Mouse (Mus musculus): ENCODE results near the gene Msi1. TPM values are rescaled to one million over a fixed set of nuclear protein-coding genes. Genes with fewer than 3 reads are reported as not detected.

Gene Msi1
- polyA plus RNA-seq, 1 experiment from 2014 or later = 52.4 TPM

GRCm38 (mm10) chr5:115430187-115430960 is 975 bp downstream of the Msi1 start:
- DNase-seq (ENCODE audit: low spot score) (peak; percentile 37), ATAC-seq (replicated peaks; ENCODE audit: insufficient number of reproducible peaks, low FRiP score, low TSS enrichment, low read depth) (no peak)
- Histone ChIP-seq H3K27ac (replicated peaks; ENCODE audit: low read depth, low read length) (peak overlapping the region; percentile 92), H3K4me3 (ENCODE audit: low read depth, low read length) (peak overlapping the region; percentile 100), H3K27me3 (ENCODE audit: control insufficient read depth, insufficient read depth, low read length) (no peaks in the 10 kb centered on the region), H3K9me3 (replicated peaks; ENCODE audit: control insufficient read depth, low read length) (no peaks in the 10 kb centered on the region), H3K4me1 (ENCODE audit: control insufficient read depth, insufficient read depth, low read length) (peaks cover 23% of the 10 kb centered on the region), H3K36me3 (replicated peaks; ENCODE audit: control insufficient read depth, insufficient read depth, low read depth, low read length) (no peaks in the 10 kb centered on the region; the same call in 1 of the 2 replicates), H3K9ac (replicated peaks; ENCODE audit: low read length) (peak overlapping the region; percentile 100), H3K4me2 (ENCODE audit: low read depth, low read length) (peak overlapping the region; percentile 88)
- WGBS = under 1% methylated on average over 47 of the region's 73 CpGs

- no peaks in the 10 kb centered on the region; the same call in none of the 2 replicates for H3K36me3 ChIP-seq (replicated peaks; ENCODE audit: control insufficient read depth, insufficient read depth, low read depth, low read length)
- WGBS = 3% methylated on average over 14 of the region's 14 CpGs
- ATAC-seq (replicated peaks; ENCODE audit: insufficient number of reproducible peaks, low FRiP score, low TSS enrichment, low read depth) = no peak
Observed at GRCm38 (mm10) chr5:115431061-115431897, 1.9 kb downstream of the Msi1 start.

GRCm38 (mm10) chr5:115431898-115432259 is 2.5 kb downstream of the Msi1 start:
- peak overlapping the region; percentile 100 for H3K4me3 ChIP-seq (ENCODE audit: low read depth, low read length)
- H3K27ac ChIP-seq (replicated peaks; ENCODE audit: low read depth, low read length) = peak overlapping the region; percentile 67
- H3K4me2 ChIP-seq (ENCODE audit: low read depth, low read length) = peak overlapping the region; percentile 88
- ATAC-seq (replicated peaks; ENCODE audit: insufficient number of reproducible peaks, low FRiP score, low TSS enrichment, low read depth) (no peak), DNase-seq (ENCODE audit: low spot score) (no peak)
- no peaks in the 10 kb centered on the region for H3K27me3 ChIP-seq (ENCODE audit: control insufficient read depth, insufficient read depth, low read length)
- whole genome bisulfite sequencing = 19% methylated on average over 7 of the region's 7 CpGs
- H3K9me3 ChIP-seq (replicated peaks; ENCODE audit: control insufficient read depth, low read length) = no peaks in the 10 kb centered on the region
- H3K4me1 ChIP-seq (ENCODE audit: control insufficient read depth, insufficient read depth, low read length) = peaks cover 34% of the 10 kb centered on the region
- H3K9ac ChIP-seq (replicated peaks; ENCODE audit: low read length) = peak overlapping the region; percentile 100
- no peaks in the 10 kb centered on the region; the same call in none of the 2 replicates for H3K36me3 ChIP-seq (replicated peaks; ENCODE audit: control insufficient read depth, insufficient read depth, low read depth, low read length)

More at GRCm38 (mm10) chr5:115431061-115431897, 1.9 kb downstream of the Msi1 start:
- no peaks in the 10 kb centered on the region for H3K9me3 ChIP-seq (replicated peaks; ENCODE audit: control insufficient read depth, low read length)
- H3K4me2 ChIP-seq (ENCODE audit: low read depth, low read length) = peak overlapping the region; percentile 88
- peak; percentile 76 for DNase-seq (ENCODE audit: low spot score)
- no peaks in the 10 kb centered on the region for H3K27me3 ChIP-seq (ENCODE audit: control insufficient read depth, insufficient read depth, low read length)
- peak overlapping the region; percentile 100 for H3K9ac ChIP-seq (replicated peaks; ENCODE audit: low read length)
- peak overlapping the region; percentile 92 for H3K27ac ChIP-seq (replicated peaks; ENCODE audit: low read depth, low read length)
- peaks cover 32% of the 10 kb centered on the region for H3K4me1 ChIP-seq (ENCODE audit: control insufficient read depth, insufficient read depth, low read length)
- peak overlapping the region; percentile 100 for H3K4me3 ChIP-seq (ENCODE audit: low read depth, low read length)

GRCm38 (mm10) chr5:115432395-115432794 is 3.0 kb downstream of the Msi1 start:
- Histone ChIP-seq H3K36me3 (replicated peaks; ENCODE audit: control insufficient read depth, insufficient read depth, low read depth, low read length) (no peaks in the 10 kb centered on the region; the same call in none of the 2 replicates), H3K9me3 (replicated peaks; ENCODE audit: control insufficient read depth, low read length) (no peaks in the 10 kb centered on the region), H3K4me3 (ENCODE audit: low read depth, low read length) (peak overlapping the region; percentile 100), H3K27me3 (ENCODE audit: control insufficient read depth, insufficient read depth, low read length) (no peaks in the 10 kb centered on the region), H3K9ac (replicated peaks; ENCODE audit: low read length) (peak overlapping the region; percentile 100), H3K27ac (replicated peaks; ENCODE audit: low read depth, low read length) (peak overlapping the region; percentile 67; the same call in 1 of the 2 replicates), H3K4me2 (ENCODE audit: low read depth, low read length) (peak overlapping the region; percentile 88), H3K4me1 (ENCODE audit: control insufficient read depth, insufficient read depth, low read length) (peaks cover 38% of the 10 kb centered on the region)
- ATAC-seq (replicated peaks; ENCODE audit: insufficient number of reproducible peaks, low FRiP score, low TSS enrichment, low read depth) (no peak), DNase-seq (ENCODE audit: low spot score) (no peak)
- 69% methylated on average over 11 of the region's 11 CpGs for WGBS

GRCm38 (mm10) chr5:115433191-115433590 is 3.8 kb downstream of the Msi1 start:
- Histone ChIP-seq H3K27ac (replicated peaks; ENCODE audit: low read depth, low read length) (no peak overlapping the region), H3K36me3 (replicated peaks; ENCODE audit: control insufficient read depth, insufficient read depth, low read depth, low read length) (no peaks in the 10 kb centered on the region; the same call in none of the 2 replicates), H3K4me2 (ENCODE audit: low read depth, low read length) (peak overlapping the region; percentile 88), H3K4me1 (ENCODE audit: control insufficient read depth, insufficient read depth, low read length) (peaks cover 45% of the 10 kb centered on the region), H3K4me3 (ENCODE audit: low read depth, low read length) (no peak overlapping the region), H3K27me3 (ENCODE audit: control insufficient read depth, insufficient read depth, low read length) (no peaks in the 10 kb centered on the region), H3K9ac (replicated peaks; ENCODE audit: low read length) (peak overlapping the region; percentile 22; the same call in 1 of the 2 replicates), H3K9me3 (replicated peaks; ENCODE audit: control insufficient read depth, low read length) (no peaks in the 10 kb centered on the region)
- 68% methylated on average over 8 of the region's 8 CpGs for WGBS
- ATAC-seq (replicated peaks; ENCODE audit: insufficient number of reproducible peaks, low FRiP score, low TSS enrichment, low read depth) (no peak), DNase-seq (ENCODE audit: low spot score) (no peak)

- Histone ChIP-seq H3K4me3 (ENCODE audit: low read depth, low read length) (0 out of 2 replicates have a peak overlapping the region, but pooled peaks have one; percentile 3), H3K27ac (replicated peaks; ENCODE audit: low read depth, low read length) (peak overlapping the region; percentile 99), H3K9ac (replicated peaks; ENCODE audit: low read length) (peak overlapping the region; percentile 78), H3K36me3 (replicated peaks; ENCODE audit: control insufficient read depth, insufficient read depth, low read depth, low read length) (peaks cover 5% of the 10 kb centered on the region), H3K9me3 (replicated peaks; ENCODE audit: control insufficient read depth, low read length) (no peaks in the 10 kb centered on the region), H3K4me2 (ENCODE audit: low read depth, low read length) (peak overlapping the region; percentile 54), H3K27me3 (ENCODE audit: control insufficient read depth, insufficient read depth, low read length) (no peaks in the 10 kb centered on the region), H3K4me1 (ENCODE audit: control insufficient read depth, insufficient read depth, low read length) (peaks cover 52% of the 10 kb centered on the region)
- DNase-seq (ENCODE audit: low spot score) = peak; percentile 28
- 37% methylated on average over 11 of the region's 11 CpGs for WGBS
- ATAC-seq (replicated peaks; ENCODE audit: insufficient number of reproducible peaks, low FRiP score, low TSS enrichment, low read depth) = no peak
Observed at GRCm38 (mm10) chr5:115434280-115434852, 5.0 kb downstream of the Msi1 start.

- Histone ChIP-seq H3K4me3 (ENCODE audit: low read depth, low read length) (0 out of 2 replicates have a peak overlapping the region, but pooled peaks have one; percentile 5), H3K27me3 (ENCODE audit: control insufficient read depth, insufficient read depth, low read length) (no peaks in the 10 kb centered on the region), H3K9me3 (replicated peaks; ENCODE audit: control insufficient read depth, low read length) (no peaks in the 10 kb centered on the region), H3K36me3 (replicated peaks; ENCODE audit: control insufficient read depth, insufficient read depth, low read depth, low read length) (peaks cover 5% of the 10 kb centered on the region), H3K9ac (replicated peaks; ENCODE audit: low read length) (peak overlapping the region; percentile 78), H3K27ac (replicated peaks; ENCODE audit: low read depth, low read length) (peak overlapping the region; percentile 99), H3K4me1 (ENCODE audit: control insufficient read depth, insufficient read depth, low read length) (peaks cover 52% of the 10 kb centered on the region), H3K4me2 (ENCODE audit: low read depth, low read length) (peak overlapping the region; percentile 54)
- WGBS = 19% methylated on average over 14 of the region's 15 CpGs
- DNase-seq (ENCODE audit: low spot score) (peak; percentile 66), ATAC-seq (replicated peaks; ENCODE audit: insufficient number of reproducible peaks, low FRiP score, low TSS enrichment, low read depth) (no peak)
Observed at GRCm38 (mm10) chr5:115434853-115435754, 5.7 kb downstream of the Msi1 start.
